Mouse (Mus musculus) mammary gland, adult 2 months (tissue): ENCODE data around the gene Tirap. TPM values are rescaled to one million over a fixed set of nuclear protein-coding genes. Genes with fewer than 3 reads are reported as not detected.

Source experiments
- polyA plus RNA-seq: library from polyadenylated mRNA; depleted of rRNA; stranded (reverse); fragments of >200 nt; gene quantifications from 2 replicates; pipeline ENCODE4 v1.2.3, GENCODE M21; 2012; ENCODE audit warnings: low replicate concordance; rRNA removed

The Tirap gene
- polyA plus RNA-seq, result 21.8 and 22.9 TPM in 2 replicates

DNA sequence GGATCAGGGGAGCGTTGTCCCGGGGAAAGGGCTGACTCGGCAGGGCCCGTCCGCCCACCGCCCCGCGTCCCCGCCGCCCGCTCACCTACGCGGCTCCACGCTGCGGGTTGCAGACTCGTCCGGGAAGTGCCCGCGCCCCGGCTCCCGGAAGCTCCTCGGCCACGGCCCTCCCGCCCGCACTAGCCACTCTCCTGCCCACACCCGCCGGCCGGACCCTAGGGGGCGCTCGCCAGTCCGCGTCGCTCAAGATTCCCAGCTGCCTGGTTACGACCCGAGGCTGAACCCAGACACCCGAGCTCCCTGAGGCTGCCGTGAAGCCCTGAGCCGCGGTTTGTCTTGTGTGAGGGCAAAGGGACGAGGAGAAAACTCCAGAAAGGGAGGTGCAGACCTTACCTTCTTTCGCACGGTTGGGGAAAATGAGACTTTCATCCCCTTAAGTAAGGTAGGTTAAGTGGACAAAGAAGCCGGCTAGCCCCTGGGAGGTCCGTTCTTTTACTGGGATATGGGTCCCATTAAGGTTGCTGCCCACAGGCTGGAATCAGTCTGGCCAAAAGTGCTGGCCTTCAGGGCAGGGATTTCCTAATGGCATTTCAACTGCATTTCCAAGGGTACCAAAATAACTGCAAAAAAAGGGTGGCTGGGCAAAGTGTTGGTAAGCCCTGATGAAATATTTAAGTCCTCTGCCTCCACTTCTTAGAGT, at the start of gene Tirap, which contains the start of gene Srpr:
Gene Tirap (minus strand): TSS at position 520 of the 700 bp plus-strand sequence.
Gene Srpr (plus strand): TSS at position 404 of the 700 bp plus-strand sequence.

DNA sequence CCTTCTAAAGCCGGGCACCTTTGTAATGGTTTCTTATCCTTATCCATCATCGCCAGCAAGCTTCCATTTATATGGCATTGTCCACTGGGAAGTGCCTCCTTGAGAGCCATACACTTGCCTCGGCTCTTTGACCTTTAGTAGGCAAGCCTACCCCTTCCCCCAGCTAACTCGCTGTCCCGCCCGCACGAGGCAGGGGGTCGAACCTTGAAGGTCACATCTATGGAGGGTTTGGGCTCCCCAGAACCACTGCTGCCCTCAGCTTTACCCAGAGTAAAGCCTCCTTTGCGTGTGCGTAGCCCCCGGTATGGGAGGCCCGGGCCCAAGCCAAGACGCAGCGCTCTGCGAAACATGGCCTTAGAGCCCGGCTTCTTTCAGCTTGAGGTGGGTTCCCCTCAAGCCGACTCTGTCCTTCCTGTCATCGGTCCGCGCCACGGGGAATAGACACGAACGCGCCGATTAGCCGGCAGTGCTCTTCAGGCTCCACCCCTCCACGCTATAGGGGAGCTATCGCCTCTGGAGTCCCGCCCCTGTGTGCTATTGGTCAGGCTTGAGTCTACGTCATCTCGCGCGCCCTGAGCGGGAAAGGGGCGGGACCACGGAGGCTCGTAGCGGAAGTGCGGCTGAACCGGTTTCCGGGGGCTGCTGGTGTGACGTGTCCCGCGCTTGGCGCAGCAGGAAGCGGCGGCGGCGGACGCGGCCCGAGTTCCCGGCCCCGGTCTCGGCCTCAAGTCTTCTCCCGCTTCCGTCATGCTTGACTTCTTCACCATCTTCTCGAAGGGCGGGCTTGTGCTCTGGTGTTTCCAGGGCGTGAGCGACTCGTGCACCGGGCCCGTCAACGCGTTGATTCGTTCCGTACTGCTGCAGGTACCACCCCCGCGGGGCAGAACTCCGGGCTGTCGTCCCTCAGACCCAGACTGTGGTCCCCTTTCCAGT, 10.7 kb upstream of the Tirap start, which contains the start of gene Foxred1:
Gene Foxred1 (minus strand): TSS at position 514 of the 933 bp plus-strand sequence.

DNA sequence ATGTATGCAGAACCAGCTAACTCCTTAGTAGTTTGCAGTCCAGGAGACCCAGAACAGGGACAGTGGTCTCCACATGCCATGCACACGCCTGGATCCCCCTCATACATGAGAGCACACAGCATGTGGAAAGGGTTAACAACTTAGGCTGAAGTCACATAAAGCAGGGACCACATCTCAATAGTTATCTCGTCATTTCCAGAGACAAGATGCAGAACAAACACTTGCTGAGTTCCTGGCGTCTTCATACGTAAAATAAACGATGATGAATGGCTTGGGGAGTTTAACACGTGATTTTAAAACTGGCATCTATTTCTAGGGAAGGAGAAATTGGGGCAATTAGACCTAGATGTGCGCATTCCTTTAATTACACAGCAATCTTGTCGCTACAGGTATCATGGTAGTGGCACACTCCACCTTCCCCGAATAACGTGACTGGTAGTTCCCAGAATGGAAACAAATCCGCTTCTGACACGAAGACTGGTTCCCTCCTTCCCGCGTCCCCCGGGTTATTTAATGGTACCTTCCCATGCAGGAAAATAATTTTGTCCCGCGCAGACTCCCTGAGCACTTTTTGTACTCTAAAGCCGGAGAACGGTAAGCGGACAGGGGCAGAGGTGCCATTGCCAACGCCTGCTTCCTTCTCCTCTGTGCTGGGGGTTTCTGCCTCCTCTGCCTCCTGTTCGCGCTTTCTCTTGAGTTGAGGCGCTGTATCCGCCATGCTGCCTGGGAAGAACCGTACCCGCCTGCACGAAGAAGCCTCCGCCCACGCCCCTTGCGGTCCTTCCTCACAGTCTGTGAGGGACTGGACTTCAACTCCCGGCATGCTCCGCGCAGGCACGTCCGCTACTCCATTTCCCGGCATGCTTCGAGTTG, 24.6 kb downstream of the Tirap start, which contains the start of gene Dcps:
Gene Dcps (minus strand): TSS at position 811 of the 873 bp plus-strand sequence.

Other genes starting within 250 kb of the Tirap start
- 8.1 and 13.6 TPM in 2 replicates for gene St3gal4, start 81.0 kb downstream of the Tirap start, polyA plus RNA-seq
- 27.2 and 35.2 TPM in 2 replicates for gene Dcps, start 24.2 kb downstream of the Tirap start, polyA plus RNA-seq
- gene Srpr, start 116 bp downstream of the Tirap start, polyA plus RNA-seq, result 53.2 and 130 TPM in 2 replicates
- 22.4 and 41.7 TPM in 2 replicates for gene Foxred1, start 10.8 kb upstream of the Tirap start, polyA plus RNA-seq
- 7.9 and 24.7 TPM in 2 replicates for gene Fam118b, start 67.5 kb upstream of the Tirap start, polyA plus RNA-seq
- gene Rpusd4, start 67.6 kb upstream of the Tirap start, polyA plus RNA-seq, result 9.3 and 11.0 TPM in 2 replicates
- gene Cdon, start 220.8 kb upstream of the Tirap start, polyA plus RNA-seq, result 11.3 and 21.8 TPM in 2 replicates